Mouse (Mus musculus): ENCODE results near the gene Bex4.
A peak's percentile ranks its signal among the peaks of the same experiment; 100 is the strongest.
"Not testable (repeated sequence)": the region's sequence is repeated elsewhere in the genome, so short reads cannot be mapped to it uniquely, and the experiment has no call there.

Bex4 gene

GRCm38 (mm10) chrX:136138827-136139639 is at the start of gene Bex4:
TSS of gene Bex4 (plus strand) at chrX:136138996.
- not testable (repeated sequence) for DNase-seq (ENCODE audit: low spot score in 2 of 2)

GRCm38 (mm10) chrX:136092497-136093279 is 46.1 kb upstream of the Bex4 start:
- no peak for DNase-seq (ENCODE audit: low spot score in 2 of 2)

- no peak for DNase-seq (ENCODE audit: low spot score in 2 of 2)
Measured at GRCm38 (mm10) chrX:136094421-136094820, 44.4 kb upstream of the Bex4 start.

GRCm38 (mm10) chrX:136104046-136104723 is 34.6 kb upstream of the Bex4 start:
- DNase-seq (ENCODE audit: low spot score in 2 of 2) = no peak

GRCm38 (mm10) chrX:136104724-136105088 is 34.1 kb upstream of the Bex4 start:
- no peak for DNase-seq (ENCODE audit: low spot score in 2 of 2)

- peak in 1 of 2 experiments; percentile 44 for DNase-seq (ENCODE audit: low spot score in 2 of 2)
Measured at GRCm38 (mm10) chrX:136107942-136108341, 30.9 kb upstream of the Bex4 start.

GRCm38 (mm10) chrX:136115015-136115414 is 23.8 kb upstream of the Bex4 start:
- no peak for DNase-seq (ENCODE audit: low spot score in 2 of 2)

GRCm38 (mm10) chrX:136115419-136115961 is 23.3 kb upstream of the Bex4 start:
- peak; percentile 45 to 83 for DNase-seq (ENCODE audit: low spot score in 2 of 2)

- no peak for DNase-seq (ENCODE audit: low spot score in 2 of 2)
Measured at GRCm38 (mm10) chrX:136127038-136127743, 11.6 kb upstream of the Bex4 start.

- peak; percentile 18 to 36 for DNase-seq (ENCODE audit: low spot score in 2 of 2)
Measured at GRCm38 (mm10) chrX:136127744-136128064, 11.1 kb upstream of the Bex4 start.

- no peak for DNase-seq (ENCODE audit: low spot score in 2 of 2)
Measured at GRCm38 (mm10) chrX:136135559-136135958, 3.2 kb upstream of the Bex4 start.

- DNase-seq (ENCODE audit: low spot score in 2 of 2) = not testable (repeated sequence)
Measured at GRCm38 (mm10) chrX:136139640-136140004, 826 bp downstream of the Bex4 start.

- DNase-seq (ENCODE audit: low spot score in 2 of 2) = no peak
Measured at GRCm38 (mm10) chrX:136141385-136141784, 2.6 kb downstream of the Bex4 start.

- no peak for DNase-seq (ENCODE audit: low spot score in 2 of 2)
Measured at GRCm38 (mm10) chrX:136143711-136144110, 4.9 kb downstream of the Bex4 start.

- DNase-seq (ENCODE audit: low spot score in 2 of 2) = no peak
Measured at GRCm38 (mm10) chrX:136144195-136144594, 5.4 kb downstream of the Bex4 start.

- DNase-seq (ENCODE audit: low spot score in 2 of 2) = no peak
Measured at GRCm38 (mm10) chrX:136170625-136171024, 31.8 kb downstream of the Bex4 start.

- peak; percentile 38 to 44 for DNase-seq (ENCODE audit: low spot score in 2 of 2)
Measured at GRCm38 (mm10) chrX:136171189-136172117, 32.7 kb downstream of the Bex4 start.

- peak; percentile 58 to 68 for DNase-seq (ENCODE audit: low spot score in 2 of 2)
Measured at GRCm38 (mm10) chrX:136172118-136172551, 33.3 kb downstream of the Bex4 start, which contains the start of gene Tceal8. TSS of gene Tceal8 (minus strand) at chrX:136172342.

GRCm38 (mm10) chrX:136172786-136173185 is 34.0 kb downstream of the Bex4 start:
- no peak for DNase-seq (ENCODE audit: low spot score in 2 of 2)

- DNase-seq (ENCODE audit: low spot score in 2 of 2) = no peak
Measured at GRCm38 (mm10) chrX:136180897-136181553, 42.2 kb downstream of the Bex4 start.

Data from frontal cortex, postnatal 14 days (tissue).